Mouse (Mus musculus): ENCODE measurements around the gene Tnfsf14. TPM values are rescaled to one million over a fixed set of nuclear protein-coding genes. Genes with fewer than 3 reads are reported as not detected.
A peak's percentile ranks its signal among the peaks of the same experiment; 100 is the strongest.

The Tnfsf14 gene
- total RNA-seq, 2 experiments from 2014 or later = 0.30 to 0.33 TPM

DNA sequence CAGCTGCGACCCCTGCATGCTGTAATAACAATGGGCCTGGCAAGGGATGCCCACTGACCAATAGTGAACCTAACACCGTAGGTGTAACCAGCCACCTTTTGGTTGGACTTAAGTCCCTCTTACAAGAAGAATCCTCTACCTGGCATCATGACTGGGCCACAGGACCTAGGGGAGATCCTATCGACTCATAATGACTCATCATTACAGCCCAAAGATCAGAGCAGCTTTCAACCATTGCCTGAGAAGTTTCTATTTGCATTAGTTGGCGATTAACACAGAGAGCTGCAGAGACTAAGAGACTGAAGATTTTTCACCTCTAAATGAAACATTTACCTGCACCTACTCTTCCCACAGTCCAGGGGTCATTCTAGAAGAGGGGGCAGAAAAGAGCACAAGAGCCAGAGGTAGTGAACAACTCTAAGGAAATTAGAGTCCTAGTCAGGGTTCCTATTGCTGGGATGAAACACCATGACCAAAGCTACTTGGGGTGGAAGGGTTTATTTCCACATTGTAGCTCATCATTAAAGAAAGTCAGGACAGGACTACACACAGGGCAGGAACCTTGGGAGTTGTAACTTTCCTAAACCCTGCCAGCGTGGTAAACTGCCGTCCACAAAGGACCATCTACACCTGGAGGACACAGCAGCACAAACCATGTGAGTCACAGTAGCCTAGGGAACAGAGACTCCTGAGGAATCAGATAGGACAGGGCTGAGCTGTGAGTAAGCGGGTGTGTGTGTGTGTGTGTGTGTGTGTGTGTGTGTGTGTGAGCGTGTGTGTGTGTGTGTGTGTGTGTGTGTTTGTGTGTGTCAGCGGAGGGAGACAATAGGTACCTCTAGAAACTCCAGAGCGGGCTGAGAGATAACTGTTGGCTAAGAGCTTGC, 8.1 kb upstream of the Tnfsf14 start:
- no peak for DNase-seq

DNA sequence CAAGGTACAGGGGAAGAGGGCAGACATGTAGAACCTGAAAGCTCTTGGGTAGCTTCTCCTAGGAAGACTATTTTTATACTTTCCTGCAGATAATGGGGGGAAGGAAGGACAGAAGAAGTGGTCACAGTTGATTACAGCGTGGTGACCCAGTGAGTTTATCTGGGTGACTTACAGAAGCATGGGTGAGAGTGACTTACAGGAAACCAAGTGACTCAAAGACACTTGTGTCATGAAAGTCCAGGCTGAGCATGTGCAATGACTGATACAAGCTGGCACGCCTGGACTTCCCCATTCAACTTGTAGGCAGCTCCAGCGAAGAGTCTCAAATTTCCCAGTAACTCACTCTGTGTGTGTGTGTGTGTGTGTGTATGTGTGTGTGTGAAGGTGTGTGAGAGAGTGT, 4.3 kb upstream of the Tnfsf14 start:
- DNase-seq = no peak

DNA sequence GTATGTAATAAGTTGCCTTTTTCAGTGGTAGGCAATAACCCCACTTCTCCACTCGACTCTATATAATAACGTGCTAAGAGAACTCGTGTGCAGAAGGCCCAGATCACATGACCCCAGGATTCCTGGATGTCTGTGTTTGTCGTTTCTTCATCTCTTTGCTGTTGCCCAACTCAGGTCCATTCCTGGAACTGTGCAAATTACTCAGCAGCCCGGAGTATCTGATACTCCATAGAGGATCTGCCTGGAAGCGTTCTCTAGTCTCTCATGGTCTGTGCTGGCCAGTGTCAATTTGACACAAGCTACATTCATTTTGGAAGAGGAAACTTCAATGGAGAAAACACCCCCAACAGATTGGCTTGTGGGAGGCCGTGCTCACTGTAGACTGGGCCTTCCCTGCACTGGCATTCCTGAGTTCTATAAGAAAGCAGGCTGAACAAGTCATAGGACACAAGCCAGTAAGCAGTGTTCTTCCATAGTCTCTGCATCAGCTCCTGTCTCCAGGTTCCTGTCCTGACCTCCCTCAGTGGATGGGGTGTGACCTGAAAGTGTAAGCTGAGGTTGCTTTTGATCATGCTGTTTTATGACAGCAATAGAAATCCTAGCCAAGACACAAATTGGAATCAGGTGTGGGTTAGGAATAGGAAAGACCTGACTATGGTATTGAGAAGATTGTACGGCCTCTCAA, 1.5 kb upstream of the Tnfsf14 start:
- no peak for DNase-seq

DNA sequence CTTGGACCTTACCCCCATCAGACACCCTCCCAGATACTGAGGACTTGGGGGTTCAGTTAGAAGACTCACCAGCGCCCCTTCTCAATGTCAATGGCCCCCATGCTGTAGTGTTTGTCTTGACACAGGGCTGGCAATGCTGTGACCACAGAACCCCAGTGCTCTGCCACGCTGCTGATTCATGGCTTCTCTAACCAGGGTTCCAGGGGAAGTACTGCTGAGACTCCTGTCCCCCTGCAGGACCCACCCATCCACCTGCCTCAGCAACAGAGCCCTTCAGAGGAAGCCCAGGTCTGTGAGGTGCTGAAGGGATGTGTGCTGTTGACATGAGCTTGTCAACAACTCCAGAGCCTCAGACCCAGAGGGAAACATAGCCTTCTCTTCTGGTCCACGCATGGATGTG, 794 bp upstream of the Tnfsf14 start:
- no peak for DNase-seq

DNA sequence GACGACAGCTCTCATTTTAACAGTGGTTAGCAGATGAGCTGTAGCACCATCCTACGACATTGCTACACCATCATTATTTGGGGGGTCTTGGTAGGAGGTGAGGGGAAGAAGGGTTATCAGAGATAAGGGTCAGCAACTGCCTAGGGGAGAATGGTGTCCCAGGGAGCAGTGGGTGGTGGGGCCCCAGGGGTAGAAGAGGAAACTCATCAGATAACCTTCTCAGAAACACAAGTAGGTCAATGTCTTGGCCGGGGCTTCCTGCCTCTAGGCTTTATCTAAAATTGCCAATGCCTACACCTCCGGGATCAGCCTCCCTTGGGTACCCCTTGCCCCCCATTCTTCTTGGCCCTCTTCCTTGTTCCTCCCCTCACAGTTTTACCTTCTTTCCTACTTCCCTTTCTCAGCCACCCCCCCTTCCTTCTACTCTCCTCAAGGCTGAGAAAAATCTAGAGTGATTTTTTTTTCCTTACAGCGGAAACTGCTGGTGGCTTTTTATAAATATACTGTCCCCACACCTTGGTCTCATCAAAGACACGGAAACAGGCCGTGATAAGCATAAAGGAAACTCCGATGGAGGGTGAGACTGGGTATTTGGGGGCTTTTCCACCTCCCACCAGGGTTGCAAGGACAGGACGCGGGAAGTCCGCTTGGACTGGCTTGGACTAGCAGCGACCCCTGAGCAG, 5.3 kb downstream of the Tnfsf14 start:
- no peak for DNase-seq

GRCm38 (mm10) chr17:57185641-57186040, 8.3 kb downstream of the Tnfsf14 start:
- no peak for DNase-seq

DNA sequence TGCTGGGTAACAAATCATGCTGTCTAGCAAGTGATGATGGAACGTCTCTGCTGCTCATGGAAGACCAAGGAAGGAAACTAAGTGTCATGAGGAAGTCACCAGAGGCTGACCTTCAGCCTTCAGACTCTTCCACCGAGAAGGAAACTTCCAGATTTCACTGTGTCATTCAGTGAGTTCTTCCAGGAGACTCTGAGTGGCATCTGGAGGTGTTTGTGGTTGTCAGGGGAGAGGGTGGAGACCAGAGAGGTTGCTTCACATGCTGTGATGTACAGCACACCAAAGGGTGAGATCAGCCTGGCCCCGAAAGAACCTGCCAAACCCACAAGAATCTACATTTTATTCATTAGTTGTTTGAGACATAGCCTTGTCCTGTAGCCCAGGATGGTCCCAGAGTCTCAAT, 11.1 kb downstream of the Tnfsf14 start:
- DNase-seq = no peak

DNA sequence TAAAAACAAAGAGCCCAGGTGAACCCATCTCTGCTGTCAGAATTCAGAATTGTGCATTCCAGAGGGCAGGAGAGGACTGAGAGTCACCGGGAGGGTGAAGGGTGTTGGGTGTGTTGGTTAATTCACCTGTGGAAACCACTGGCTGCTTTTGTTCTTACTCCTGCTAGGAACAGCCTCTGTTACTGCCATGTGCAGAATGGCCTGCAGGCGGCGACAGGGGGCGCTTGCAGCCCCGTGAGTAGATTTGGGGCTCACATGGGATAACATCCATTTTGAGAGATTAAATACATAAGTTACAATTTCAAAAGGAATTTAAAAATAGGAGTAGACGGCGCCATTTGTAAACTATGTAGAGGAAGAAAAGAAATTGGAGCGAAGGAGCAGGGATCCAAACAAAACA, 13.6 kb downstream of the Tnfsf14 start:
- peak; percentile 34 for DNase-seq

DNA sequence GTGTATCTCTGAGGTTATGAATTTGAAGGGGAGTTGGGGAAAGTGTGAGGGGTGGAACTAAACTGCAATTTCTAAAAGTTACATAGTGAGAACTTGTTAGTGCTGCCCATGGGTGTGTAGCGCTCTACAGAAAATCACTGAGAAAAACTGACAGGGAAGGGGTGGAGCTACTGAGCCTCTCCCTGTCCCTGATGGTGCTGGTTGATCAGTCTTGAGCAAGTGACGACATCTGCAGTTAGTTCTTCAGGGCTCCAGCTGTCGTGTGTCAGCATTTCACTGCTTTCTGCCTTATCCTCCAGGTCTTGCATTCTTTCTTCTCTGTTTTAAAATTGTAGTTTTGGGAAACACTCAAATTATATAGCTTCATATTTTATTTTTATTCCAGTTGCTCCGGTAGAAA, 20.6 kb downstream of the Tnfsf14 start:
- no peak for DNase-seq

- no peak for DNase-seq
These were observed 21.6 kb downstream of the Tnfsf14 start for GRCm38 (mm10) chr17:57172378-57172777.

GRCm38 (mm10) chr17:57170616-57171260, 23.2 kb downstream of the Tnfsf14 start:
- DNase-seq = no peak

- peak; percentile 95 for DNase-seq
These were observed 26.9 kb downstream of the Tnfsf14 start for GRCm38 (mm10) chr17:57166800-57167791.

DNA sequence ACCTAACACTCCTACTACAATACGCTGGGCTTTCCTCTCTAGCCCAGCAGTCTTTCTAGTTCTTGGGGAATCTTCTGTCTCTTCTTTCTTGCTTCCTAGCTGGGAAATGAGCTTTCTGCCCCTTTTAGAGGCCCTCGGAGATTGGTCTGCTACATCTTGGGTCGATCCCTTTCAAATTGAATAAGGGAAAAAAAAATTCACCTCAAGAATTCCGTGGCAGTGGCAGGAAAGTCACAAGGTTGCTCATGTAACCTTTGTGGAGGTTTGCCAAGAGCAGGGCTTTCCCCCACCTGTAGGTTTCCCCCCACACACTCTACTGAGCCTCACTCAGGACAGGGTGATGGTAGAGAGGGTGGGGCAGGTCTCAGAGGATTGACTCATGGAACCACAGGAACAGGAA, 40.2 kb downstream of the Tnfsf14 start:
- DNase-seq = no peak

- DNase-seq = no peak
These were observed 41.0 kb downstream of the Tnfsf14 start for GRCm38 (mm10) chr17:57153006-57153405.

DNA sequence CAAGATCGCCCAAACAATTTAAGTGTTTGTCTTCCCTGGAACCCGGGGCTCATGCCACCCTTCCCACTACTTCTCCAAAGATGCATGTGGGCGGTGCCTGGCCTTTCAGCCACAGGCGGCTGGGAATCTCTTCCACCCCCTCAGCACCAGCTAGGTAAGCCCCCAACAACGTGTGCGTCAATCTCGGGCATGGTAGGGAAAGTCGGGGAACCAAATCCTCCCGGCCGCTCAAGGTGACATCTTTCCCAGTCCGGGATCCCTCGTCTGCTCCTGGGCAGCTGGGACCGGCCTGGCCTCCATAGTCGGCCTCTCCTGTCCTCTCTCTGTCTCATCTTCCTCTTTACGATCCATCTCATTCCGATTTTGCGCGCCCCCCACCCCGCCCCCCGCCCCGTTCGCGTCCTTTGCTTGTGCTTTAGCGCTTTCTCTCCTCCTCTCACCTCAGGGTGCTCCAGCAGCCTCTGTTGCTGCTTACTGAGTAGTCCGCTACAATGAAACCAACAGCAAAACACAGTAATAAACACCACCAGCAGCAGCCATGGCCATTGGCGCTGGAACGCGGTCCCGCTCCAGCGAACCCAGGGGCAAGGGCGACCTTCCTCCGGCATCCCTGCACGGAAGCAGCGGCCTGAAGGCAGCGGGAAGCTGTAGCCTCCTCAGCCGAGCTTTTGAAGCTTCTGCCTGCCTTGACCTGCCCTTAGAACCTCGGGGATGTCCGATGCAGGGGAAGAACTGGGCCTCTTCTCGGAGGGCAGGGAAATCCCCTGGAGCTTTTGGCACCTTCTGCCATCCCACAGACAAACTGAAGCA, 44.8 kb downstream of the Tnfsf14 start, which contains the start of gene Cd70:
Cd70 (minus strand) TSS at position 784 of the 810 bp plus-strand sequence.
- peak; percentile 16 for DNase-seq

DNA sequence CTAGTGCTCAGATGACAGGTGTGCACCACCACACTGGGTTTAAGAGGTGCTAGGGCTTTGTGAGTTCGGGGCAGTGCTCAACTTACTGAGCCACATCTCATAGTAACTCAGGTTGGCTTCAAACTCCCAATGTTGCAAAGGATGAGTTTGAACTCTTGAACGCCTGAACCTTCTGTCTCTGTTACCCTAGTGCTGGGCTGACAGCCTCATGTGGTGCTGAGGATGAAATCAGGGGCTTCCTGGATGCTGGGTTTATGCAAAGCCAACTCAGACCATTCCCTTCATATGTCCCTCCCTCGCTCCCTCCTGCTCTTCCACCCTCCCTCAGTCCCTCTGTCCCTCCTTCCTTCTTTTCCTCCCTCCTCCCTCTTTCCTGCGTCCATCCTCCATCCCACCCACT, 45.6 kb downstream of the Tnfsf14 start:
- DNase-seq = no peak

DNA sequence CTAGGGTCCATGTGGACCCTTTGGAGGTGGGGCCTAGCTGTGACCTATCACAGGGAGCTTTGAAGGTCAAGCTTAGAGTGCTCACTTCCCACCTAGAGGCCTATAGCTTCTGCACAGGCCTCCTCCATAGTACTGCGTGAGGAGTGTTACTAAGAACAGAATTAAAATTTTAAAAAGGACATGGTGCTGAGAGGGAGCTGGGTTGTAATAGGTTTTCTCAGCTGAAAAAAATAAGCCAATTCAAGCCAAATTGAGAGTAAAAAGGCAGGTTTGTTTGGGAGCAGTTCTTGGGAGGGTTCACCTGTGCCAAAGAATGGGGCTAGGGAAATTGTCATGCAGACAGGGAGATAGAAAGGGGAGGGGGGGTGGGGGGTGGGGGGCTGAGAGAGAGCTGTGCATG, 48.9 kb downstream of the Tnfsf14 start:
- DNase-seq = no peak

DNA sequence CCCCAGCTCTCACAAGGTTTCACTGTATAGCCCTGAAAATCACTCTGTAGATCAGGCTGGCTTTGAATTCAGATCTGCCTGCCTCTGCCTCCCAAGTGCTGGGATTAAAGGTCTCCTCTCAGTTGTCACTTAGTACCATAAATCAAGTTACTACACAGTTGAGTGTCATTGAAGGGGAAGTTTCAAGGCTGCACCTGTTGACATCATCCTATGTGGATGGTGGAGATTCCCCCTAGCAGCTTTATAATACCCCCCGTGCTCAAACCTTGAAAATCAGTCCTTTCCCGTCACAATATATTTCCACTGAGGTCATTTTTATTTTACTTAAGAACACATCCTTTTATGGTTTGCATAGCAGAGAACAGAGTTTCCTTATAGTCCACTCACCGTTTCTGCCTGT, 50.3 kb downstream of the Tnfsf14 start:
- no peak for DNase-seq

DNA sequence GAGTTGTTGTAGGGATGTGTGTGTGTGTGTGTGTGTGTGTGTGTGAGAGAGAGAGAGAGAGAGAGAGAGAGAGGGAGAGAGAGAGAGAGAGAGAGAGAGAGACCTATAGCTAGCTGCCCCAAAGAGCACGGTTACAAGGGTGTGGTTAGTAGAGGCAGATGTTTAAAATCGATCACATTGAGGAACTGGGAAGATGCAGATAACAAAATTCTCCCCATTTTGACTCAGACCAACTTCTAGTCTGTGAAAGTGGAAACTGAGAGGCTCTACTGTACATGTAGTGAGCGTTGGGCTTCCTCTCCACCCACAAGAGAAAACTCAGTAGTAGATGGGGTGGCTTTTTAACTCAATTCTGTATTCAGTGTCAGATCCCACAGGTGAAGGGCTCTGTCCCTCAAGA, 54.3 kb downstream of the Tnfsf14 start:
- DNase-seq = no peak

All from adrenal gland, postnatal 10 days (tissue).